Mouse (Mus musculus): ENCODE results near the gene Usp37. TPM values are rescaled to one million over a fixed set of nuclear protein-coding genes. Genes with fewer than 3 reads are reported as not detected.

Gene Usp37
- total RNA-seq, 4 experiments from 2014 or later, result 6.6 to 9.1 (median 8.3) TPM

- peak; percentile 99 for DNase-seq (ENCODE audit: low spot score)
These were observed 146.7 kb downstream of the Usp37 start for GRCm38 (mm10) chr1:74397268-74397918.

GRCm38 (mm10) chr1:74396456-74397222, 147.4 kb downstream of the Usp37 start:
- peak; percentile 50 for DNase-seq (ENCODE audit: low spot score)

GRCm38 (mm10) chr1:74395290-74395689, 148.8 kb downstream of the Usp37 start:
- DNase-seq (ENCODE audit: low spot score), result no peak

GRCm38 (mm10) chr1:74394858-74395257, 149.2 kb downstream of the Usp37 start:
- no peak for DNase-seq (ENCODE audit: low spot score)

GRCm38 (mm10) chr1:74394311-74394710, 149.8 kb downstream of the Usp37 start:
- no peak for DNase-seq (ENCODE audit: low spot score)

- DNase-seq (ENCODE audit: low spot score), result no peak
These were observed 150.4 kb downstream of the Usp37 start for GRCm38 (mm10) chr1:74393697-74394096.

- no peak for DNase-seq (ENCODE audit: low spot score)
These were observed 151.1 kb downstream of the Usp37 start for GRCm38 (mm10) chr1:74393010-74393409.

GRCm38 (mm10) chr1:74392446-74392994, 151.6 kb downstream of the Usp37 start:
- no peak for DNase-seq (ENCODE audit: low spot score)

GRCm38 (mm10) chr1:74391844-74392441, 152.1 kb downstream of the Usp37 start:
- peak; percentile 73 for DNase-seq (ENCODE audit: low spot score)

GRCm38 (mm10) chr1:74390924-74391748, 152.9 kb downstream of the Usp37 start, which contains the start of gene Ctdsp1:
Ctdsp1 (plus strand) TSS chr1:74391509.
- DNase-seq (ENCODE audit: low spot score), result peak; percentile 98

GRCm38 (mm10) chr1:74390287-74390906, 153.7 kb downstream of the Usp37 start:
- DNase-seq (ENCODE audit: low spot score), result peak; percentile 75

GRCm38 (mm10) chr1:74389831-74390286, 154.2 kb downstream of the Usp37 start:
- peak; percentile 46 for DNase-seq (ENCODE audit: low spot score)

GRCm38 (mm10) chr1:74388398-74388920, 155.6 kb downstream of the Usp37 start:
- DNase-seq (ENCODE audit: low spot score), result no peak

GRCm38 (mm10) chr1:74387386-74387988, 156.6 kb downstream of the Usp37 start:
- DNase-seq (ENCODE audit: low spot score), result no peak

GRCm38 (mm10) chr1:74386714-74387385, 157.2 kb downstream of the Usp37 start:
- DNase-seq (ENCODE audit: low spot score), result peak; percentile 97

GRCm38 (mm10) chr1:74386363-74386713, 157.7 kb downstream of the Usp37 start:
- no peak for DNase-seq (ENCODE audit: low spot score)

GRCm38 (mm10) chr1:74385531-74385930, 158.6 kb downstream of the Usp37 start:
- no peak for DNase-seq (ENCODE audit: low spot score)

Measured in heart, adult 8-10 months (tissue).